8 mouse cellular contexts compared by ENCODE assay signal in the genomic region with DNA sequence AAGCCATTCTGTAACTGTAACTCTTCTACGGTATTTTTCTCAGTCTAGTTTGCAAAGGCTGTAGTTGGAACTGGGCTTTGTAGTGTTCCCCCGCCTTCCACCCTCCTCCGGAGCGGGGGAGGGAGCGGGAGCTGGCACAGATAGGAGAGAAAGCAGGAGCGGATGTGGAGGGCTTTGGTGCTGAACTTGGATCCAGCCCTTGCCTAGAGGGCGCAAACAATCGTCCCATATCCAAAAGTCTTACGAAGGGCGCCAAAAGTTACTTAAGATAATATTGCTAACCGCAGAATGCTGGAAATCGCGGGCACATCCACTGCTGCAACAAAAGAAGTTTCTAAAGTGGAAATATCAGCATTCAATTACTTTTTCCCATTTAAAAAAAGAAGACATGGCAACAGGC. TPM values are rescaled to one million over a fixed set of nuclear protein-coding genes. Genes with fewer than 3 reads are reported as not detected.
DNase-seq lines count a peak whose midpoint lies in the region; ATAC-seq and TF ChIP-seq lines count a peak whose summit lies in the region.

No protein-coding gene starts in this region.

- DNase-seq in urinary bladder, adult 2 months (ENCODE audit: low spot score), result peak; percentile 39
- DNase-seq in urinary bladder, postnatal 10 days (ENCODE audit: low spot score), result no peak
- DNase-seq in kidney, postnatal 0 days (ENCODE audit: low spot score), result peak; percentile 88
- peak; percentile 44 for DNase-seq in ovary, postnatal 10 days (ENCODE audit: low spot score)

- H3K4me1 ChIP-seq in embryonic facial prominence, embryonic 15.5 days, result peaks cover 26% of the 10 kb centered on the region
- H3K4me1 ChIP-seq in heart, embryonic 14.5 days (ENCODE audit: control insufficient read depth in 2 of 2, insufficient read depth in 2 of 2, low read length in 2 of 2), result peaks cover 0 to 20% of the 10 kb centered on the region in 2 experiments; a peak in 3 of 4 replicates
- H3K4me1 ChIP-seq in kidney, postnatal 0 days (replicated peaks; ENCODE audit: insufficient read depth, low read length), result no peaks in the 10 kb centered on the region; the same call in 1 of the 2 replicates
- H3K4me1 ChIP-seq in lung, embryonic 15.5 days, result peaks cover 26% of the 10 kb centered on the region

- peak overlapping the region; percentile 83 for H3K4me3 ChIP-seq in embryonic facial prominence, embryonic 15.5 days (replicated peaks)
- H3K4me3 ChIP-seq in heart, embryonic 14.5 days (ENCODE audit: control insufficient read depth in 1 of 2, insufficient read depth in 1 of 2, low read depth in 1 of 2, low read length in 2 of 2), result peak overlapping the region; percentile 34 to 98
- H3K4me3 ChIP-seq in kidney, postnatal 0 days (replicated peaks; ENCODE audit: low read depth, low read length), result peak overlapping the region; percentile 30
- H3K4me3 ChIP-seq in lung, embryonic 15.5 days, result peak overlapping the region; percentile 97

- peak overlapping the region; percentile 97 for H3K27ac ChIP-seq in embryonic facial prominence, embryonic 15.5 days (replicated peaks)
- H3K27ac ChIP-seq in heart, embryonic 14.5 days (replicated peaks in 1 of 2; ENCODE audit: control insufficient read depth in 1 of 2, insufficient read depth in 1 of 2, low read depth in 2 of 2, low read length in 2 of 2), result peak overlapping the region; percentile 91 to 98
- H3K27ac ChIP-seq in kidney, postnatal 0 days, result peak overlapping the region; percentile 93
- H3K27ac ChIP-seq in lung, embryonic 15.5 days, result peak overlapping the region; percentile 95

- H3K9ac ChIP-seq in embryonic facial prominence, embryonic 15.5 days, result peak overlapping the region; percentile 4; the same call in 1 of the 2 replicates
- peak overlapping the region; percentile 99 for H3K9ac ChIP-seq in heart, embryonic 14.5 days (ENCODE audit: low read length)
- peak overlapping the region; percentile 27; the same call in 1 of the 2 replicates for H3K9ac ChIP-seq in kidney, postnatal 0 days (ENCODE audit: low read depth, low read length)
- H3K9ac ChIP-seq in lung, embryonic 15.5 days, result peak overlapping the region; percentile 98

- no peaks in the 10 kb centered on the region for H3K27me3 ChIP-seq in embryonic facial prominence, embryonic 15.5 days
- H3K27me3 ChIP-seq in heart, embryonic 14.5 days (ENCODE audit: control insufficient read depth, insufficient read depth, low read length), result no peaks in the 10 kb centered on the region
- no peaks in the 10 kb centered on the region for H3K27me3 ChIP-seq in kidney, postnatal 0 days (ENCODE audit: insufficient read depth, low read length)
- no peaks in the 10 kb centered on the region for H3K27me3 ChIP-seq in lung, embryonic 15.5 days

- no peaks in the 10 kb centered on the region for H3K36me3 ChIP-seq in embryonic facial prominence, embryonic 15.5 days
- H3K36me3 ChIP-seq in heart, embryonic 14.5 days (ENCODE audit: control insufficient read depth, insufficient read depth, low read length), result no peaks in the 10 kb centered on the region
- no peaks in the 10 kb centered on the region for H3K36me3 ChIP-seq in kidney, postnatal 0 days (ENCODE audit: insufficient read depth, low read length)
- no peaks in the 10 kb centered on the region for H3K36me3 ChIP-seq in lung, embryonic 15.5 days

- H3K4me2 ChIP-seq in embryonic facial prominence, embryonic 15.5 days (replicated peaks), result peak overlapping the region; percentile 76
- peak overlapping the region; percentile 82 for H3K4me2 ChIP-seq in heart, embryonic 14.5 days (ENCODE audit: low read length)
- peak overlapping the region; percentile 89 for H3K4me2 ChIP-seq in kidney, postnatal 0 days (ENCODE audit: low read length)
- peak overlapping the region; percentile 76 for H3K4me2 ChIP-seq in lung, embryonic 15.5 days

- no peaks in the 10 kb centered on the region for H3K9me3 ChIP-seq in embryonic facial prominence, embryonic 15.5 days (replicated peaks)
- no peaks in the 10 kb centered on the region for H3K9me3 ChIP-seq in heart, embryonic 14.5 days (ENCODE audit: control insufficient read depth, low read length)
- H3K9me3 ChIP-seq in kidney, postnatal 0 days (replicated peaks; ENCODE audit: low read length), result no peaks in the 10 kb centered on the region
- H3K9me3 ChIP-seq in lung, embryonic 15.5 days, result no peaks in the 10 kb centered on the region

- peak; percentile 25; the same call in 1 of the 2 replicates for TF ChIP-seq CTCF in kidney, postnatal 0 days (IDR thresholded peaks at IDR 0.05; ENCODE audit: low read depth)

- WGBS in embryonic facial prominence, embryonic 15.5 days, result under 1% methylated on average over 13 of the region's 13 CpGs
- WGBS in heart, embryonic 14.5 days, result 1% methylated on average over 13 of the region's 13 CpGs
- under 1% methylated on average over 13 of the region's 13 CpGs for WGBS in kidney, postnatal 0 days
- 0% methylated on average over 13 of the region's 13 CpGs for WGBS in lung, embryonic 15.5 days

- no peak for ATAC-seq in embryonic facial prominence, embryonic 15.5 days (ENCODE audit: insufficient number of reproducible peaks, low FRiP score, low TSS enrichment, low read depth)
- peak; percentile 60 for ATAC-seq in heart, embryonic 14.5 days (ENCODE audit: insufficient number of reproducible peaks, insufficient read depth, low FRiP score, low read depth)
- no peak for ATAC-seq in kidney, postnatal 0 days (replicated peaks; ENCODE audit: low FRiP score, low read depth)
- ATAC-seq in lung, embryonic 15.5 days (ENCODE audit: borderline replicate concordance, extremely low read depth, low FRiP score, low TSS enrichment), result peak; percentile 48; the same call in 1 of the 2 replicates
- ATAC-seq in erythroid progenitor cell, adult 5-6 weeks (replicated peaks; ENCODE audit: low FRiP score, poor library complexity, severe bottlenecking), result no peak

RNA-seq across cellular contexts. Expression of a gene that starts 2.5 kb away (rescaled TPM):
- 19.6 and 36.7 TPM in 2 replicates for polyA plus RNA-seq in urinary bladder, adult 2 months (2012; rRNA removed)
- polyA plus RNA-seq in embryonic facial prominence, embryonic 15.5 days (2015; fragmentation: Nextera tagmentation; extraction: Ambion mirVana), result 55.4 and 58.0 TPM in 2 replicates
- 50.9 and 54.3 TPM in 2 replicates for polyA plus RNA-seq in heart, embryonic 14.5 days (2014; fragmentation: Nextera tagmentation; extraction: Ambion mirVana)
- polyA plus RNA-seq in kidney, postnatal 0 days (2015; fragmentation: Nextera tagmentation; extraction: Ambion mirVana), result 25.9 and 29.1 TPM in 2 replicates
- 44.8 and 50.2 TPM in 2 replicates for polyA plus RNA-seq in lung, embryonic 15.5 days (2015; fragmentation: Nextera tagmentation; extraction: Ambion mirVana)
- 21.8 and 54.4 TPM in 2 replicates for total RNA-seq in erythroid progenitor cell, adult 5-6 weeks (2015; ENCODE audit: low replicate concordance)
- total RNA-seq in erythroid progenitor cell, adult 5-6 weeks (2017; ENCODE audit: low replicate concordance), result 2.2 and 2.7 TPM in 2 replicates

RNA-seq across cellular contexts. Expression of a gene that starts 2.8 kb away (rescaled TPM):
- 0.22 and 0.72 TPM in 2 replicates for polyA plus RNA-seq in urinary bladder, adult 2 months (2012; rRNA removed)
- polyA plus RNA-seq in embryonic facial prominence, embryonic 15.5 days (2015; fragmentation: Nextera tagmentation; extraction: Ambion mirVana), result 3.8 and 4.2 TPM in 2 replicates
- polyA plus RNA-seq in heart, embryonic 14.5 days (2014; fragmentation: Nextera tagmentation; extraction: Ambion mirVana), result 0.57 and 0.59 TPM in 2 replicates
- polyA plus RNA-seq in kidney, postnatal 0 days (2015; fragmentation: Nextera tagmentation; extraction: Ambion mirVana), result 0.38 and 0.71 TPM in 2 replicates
- 0.44 and 0.99 TPM in 2 replicates for polyA plus RNA-seq in lung, embryonic 15.5 days (2015; fragmentation: Nextera tagmentation; extraction: Ambion mirVana)
- total RNA-seq in erythroid progenitor cell, adult 5-6 weeks (2015; ENCODE audit: low replicate concordance), result not detected in 2 replicates
- total RNA-seq in erythroid progenitor cell, adult 5-6 weeks (2017; ENCODE audit: low replicate concordance), result not detected in 2 replicates

Comparison
In these comparisons a context has a peak if more than half of its experiments do, and no peak if none do; other contexts are left out.
1. ATAC-seq: peak in heart, embryonic 14.5 days (single experiment) and lung, embryonic 15.5 days (single experiment); none in embryonic facial prominence, embryonic 15.5 days (single experiment), kidney, postnatal 0 days (single experiment) and erythroid progenitor cell, adult 5-6 weeks (single experiment).
2. H3K4me3 ChIP-seq: peak in every context shown above with its lines; median percentile 97 in lung, embryonic 15.5 days; 83 in embryonic facial prominence, embryonic 15.5 days; 66 in heart, embryonic 14.5 days; 30 in kidney, postnatal 0 days.
3. H3K9ac ChIP-seq: peak in every context shown above with its lines; median percentile 99 in heart, embryonic 14.5 days; 98 in lung, embryonic 15.5 days; 27 in kidney, postnatal 0 days; 4 in embryonic facial prominence, embryonic 15.5 days.
4. Peak in every context shown above with its lines, with median percentiles within 50 percentile points of each other: H3K27ac ChIP-seq and H3K4me2 ChIP-seq.